Mouse (Mus musculus) myocyte (in vitro differentiated cells): ENCODE measurements around the gene Sos1.

Source experiments
- CEBPB ChIP-seq: IDR thresholded peaks from 2 replicates; pipeline ENCODE4 v1.6.1; 2011; ENCODE audit warnings: mild to moderate bottlenecking, moderate library complexity; ENCODE audit not compliant: poor library complexity, insufficient read depth, severe bottlenecking
- MYOG ChIP-seq, 3 experiments: IDR thresholded peaks; one replicate each; pipeline ENCODE4 v1.6.1; 2011; ENCODE audit warnings: control low read depth in 2 of 3, low read depth in 2 of 3, mild to moderate bottlenecking in 2 of 3; ENCODE audit not compliant: insufficient read length in 2 of 3, control insufficient read depth in 1 of 3, insufficient read depth in 1 of 3
- POLR2A ChIP-seq: IDR thresholded peaks from one replicate; pipeline ENCODE4 v1.6.1; 2011; ENCODE audit warnings: low read depth, mild to moderate bottlenecking, control low read depth, moderate library complexity; ENCODE audit not compliant: insufficient read length
- USF1 ChIP-seq: IDR thresholded peaks from one replicate; pipeline ENCODE4 v1.6.1; 2011; ENCODE audit warnings: low read depth, mild to moderate bottlenecking, control low read depth, moderate library complexity

DNA sequence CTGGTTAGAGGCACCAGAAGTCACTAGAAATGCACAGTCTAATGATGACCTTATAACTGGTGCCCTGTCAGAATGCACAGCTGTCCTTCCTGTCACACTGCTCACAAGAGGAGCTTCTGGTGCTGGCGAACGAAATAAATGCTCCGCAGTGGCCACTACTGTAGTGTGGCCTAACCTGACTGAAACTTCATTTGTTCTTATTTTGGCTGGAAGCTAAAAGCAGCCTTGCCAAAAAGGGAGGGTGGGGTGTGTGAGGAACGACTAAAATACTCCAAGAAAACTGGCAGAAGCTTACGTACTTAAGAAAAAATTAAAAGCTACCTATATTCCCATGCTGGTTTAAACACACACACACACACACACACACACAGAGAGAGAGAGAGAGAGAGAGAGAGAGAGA is 53.4 kb downstream of the Sos1 start:
- TF ChIP-seq USF1 (no peak), POLR2A (no peak), MYOG (IDR thresholded peaks at IDR 0.05; ENCODE audit: control insufficient read depth in 1 of 3, insufficient read depth in 1 of 3, insufficient read length in 2 of 3, low read depth in 2 of 3) (no peak), CEBPB (no peak)
